Mouse (Mus musculus) limb, embryonic 10.5 days (tissue): ENCODE measurements at regions not wholly inside any gene's neighbourhood (a gene's known extent, or its start where the extent isn't known, plus 50 kb on each side); places are given as distances from the start of the nearest gene placed in this dataset.

Experiments
- DNase-seq: peaks from one replicate; pipeline ENCODE4 v3.0.0-alpha.2; 2017; ENCODE audit warnings: low spot score
- H3K27ac ChIP-seq: fragments of 300-500 bp; sonication (generic); 2 replicates; pipeline ENCODE4 v1.5.1; 2016; ENCODE audit warnings: mild to moderate bottlenecking
- H3K27me3 ChIP-seq: fragments of 300-500 bp; sonication (generic); 2 replicates; pipeline ENCODE4 v1.6.1; 2016; ENCODE audit warnings: low read depth, mild to moderate bottlenecking; ENCODE audit not compliant: poor library complexity, severe bottlenecking
- H3K36me3 ChIP-seq: fragments of 300-500 bp; sonication (generic); 2 replicates; pipeline ENCODE4 v1.6.1; 2016; ENCODE audit warnings: mild to moderate bottlenecking, moderate library complexity
- H3K4me1 ChIP-seq: fragments of 300-500 bp; sonication (generic); 2 replicates; pipeline ENCODE4 v1.6.1; 2016
- H3K4me3 ChIP-seq: fragments of 300-500 bp; sonication (generic); 2 replicates; pipeline ENCODE4 v1.5.1; 2016; ENCODE audit warnings: mild to moderate bottlenecking, moderate library complexity
- H3K9me3 ChIP-seq: fragments of 300-500 bp; sonication (generic); replicated peaks from 2 replicates; pipeline ENCODE4 v1.6.1; 2016; ENCODE audit warnings: mild to moderate bottlenecking
- WGBS: fragments of 180-500 bp; shearing (Covaris S2); methylation state at CpG from one replicate; pipeline ENCODE4 v1.1.7; 2016; 5-methylcytosine and 5-hydroxymethylcytosine counted together

DNA sequence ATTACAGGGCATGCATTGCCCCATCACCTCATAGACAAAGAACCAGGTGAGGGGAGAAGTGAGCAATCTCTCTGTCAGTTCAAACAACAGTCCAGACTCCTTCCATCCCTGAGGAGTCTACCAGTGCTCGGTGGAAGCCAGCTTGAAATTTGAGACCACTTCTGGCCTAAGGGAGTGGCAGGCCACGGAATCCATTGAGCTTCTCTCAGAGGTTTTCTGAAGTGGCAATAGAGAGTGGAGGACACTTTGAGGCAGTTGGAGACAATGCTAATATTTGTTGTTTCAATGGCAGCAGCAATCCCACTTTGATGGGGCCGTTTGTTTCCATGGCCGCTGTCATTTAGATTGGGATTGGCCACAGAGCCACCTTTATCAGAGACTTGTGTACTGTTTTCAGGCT is 352.5 kb downstream of the Cbln4 start:
- H3K9me3 ChIP-seq, result no peaks in the 10 kb centered on the region
- no peaks in the 10 kb centered on the region for H3K27me3 ChIP-seq
- H3K36me3 ChIP-seq, result no peaks in the 10 kb centered on the region
- H3K4me3 ChIP-seq, result no peak overlapping the region
- H3K4me1 ChIP-seq, result peaks cover 15% of the 10 kb centered on the region
- 27% methylated on average over 4 of the region's 4 CpGs for WGBS
- 0 out of 2 replicates have a peak overlapping the region, but pooled peaks have one; percentile 9 for H3K27ac ChIP-seq
- DNase-seq, result no peak

DNA sequence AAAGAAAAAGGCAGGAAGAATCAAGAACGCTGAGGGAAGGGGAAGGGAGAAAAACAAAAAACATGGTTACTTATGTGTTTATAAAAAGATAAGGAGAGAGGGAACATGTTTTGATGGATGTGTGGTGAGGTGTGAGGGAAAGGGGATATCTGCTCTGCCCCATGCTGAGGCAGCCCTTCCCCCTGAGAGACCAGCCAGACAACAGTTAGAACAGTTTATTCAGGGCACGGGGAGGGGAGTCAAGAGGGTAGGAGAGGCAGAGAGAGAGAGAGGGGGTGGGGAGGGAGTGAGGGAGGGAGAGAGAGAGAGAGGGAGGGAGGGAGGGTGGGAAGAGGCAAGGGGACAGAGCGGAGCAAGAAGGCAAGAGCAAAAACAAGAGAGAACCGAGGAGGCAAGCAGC is 354.2 kb downstream of the Cbln4 start:
- H3K4me1 ChIP-seq, result peaks cover 15% of the 10 kb centered on the region
- no peak for DNase-seq
- no peak overlapping the region; the same call in 1 of the 2 replicates for H3K27ac ChIP-seq
- H3K27me3 ChIP-seq, result no peaks in the 10 kb centered on the region
- no peaks in the 10 kb centered on the region for H3K9me3 ChIP-seq
- WGBS, result 38% methylated on average over 4 of the region's 4 CpGs
- H3K36me3 ChIP-seq, result no peaks in the 10 kb centered on the region
- no peak overlapping the region for H3K4me3 ChIP-seq

DNA sequence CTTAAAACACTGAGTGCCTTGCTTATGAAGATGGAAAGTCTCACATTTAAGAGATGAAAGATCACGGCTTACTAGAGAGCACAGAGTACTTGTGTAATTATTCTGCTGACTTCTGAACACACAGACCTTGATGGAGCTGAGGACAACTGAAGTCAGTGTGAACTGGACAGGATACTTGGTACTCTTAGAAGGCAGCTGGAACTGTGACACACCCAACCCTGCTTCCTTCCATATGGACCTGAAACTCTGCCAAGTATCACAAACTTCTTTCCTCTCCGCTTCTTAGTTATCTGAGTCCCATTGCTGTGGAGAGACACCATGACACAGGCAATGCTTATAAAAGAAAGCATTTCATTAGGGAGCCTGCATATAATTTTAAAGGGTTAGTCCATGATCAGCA is 365.3 kb downstream of the Cbln4 start:
- Histone ChIP-seq H3K27ac (no peak overlapping the region), H3K36me3 (no peaks in the 10 kb centered on the region), H3K4me3 (no peak overlapping the region), H3K27me3 (no peaks in the 10 kb centered on the region), H3K9me3 (no peaks in the 10 kb centered on the region), H3K4me1 (peaks cover 9% of the 10 kb centered on the region; the same call in 1 of the 2 replicates)
- 96% methylated on average over 2 of the region's 2 CpGs for WGBS
- DNase-seq, result no peak

DNA sequence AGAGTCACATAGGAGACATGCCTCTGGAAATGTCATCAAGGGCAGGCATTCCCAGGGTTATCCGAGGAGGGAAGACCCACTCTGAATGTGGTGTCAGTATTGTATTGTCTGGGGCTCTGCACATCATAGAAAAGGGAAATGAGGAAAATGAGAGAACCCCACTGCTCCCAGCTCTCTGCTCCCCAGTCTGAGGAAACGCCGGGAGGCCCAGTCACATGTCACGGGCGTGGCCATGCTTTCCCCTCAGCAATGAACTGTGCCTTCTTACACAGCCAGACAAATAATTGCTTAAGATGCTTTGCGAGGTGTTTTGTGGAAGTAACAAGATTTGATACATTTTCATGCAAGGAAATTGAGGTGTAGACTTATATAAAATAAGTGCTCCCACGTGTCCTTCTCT is 366.1 kb downstream of the Cbln4 start:
- DNase-seq, result no peak
- no peak overlapping the region for H3K27ac ChIP-seq
- no peaks in the 10 kb centered on the region for H3K27me3 ChIP-seq
- no peaks in the 10 kb centered on the region for H3K9me3 ChIP-seq
- 92% methylated on average over 7 of the region's 7 CpGs for WGBS
- no peak overlapping the region for H3K4me3 ChIP-seq
- H3K4me1 ChIP-seq, result peaks cover 5% of the 10 kb centered on the region; the same call in 1 of the 2 replicates
- no peaks in the 10 kb centered on the region for H3K36me3 ChIP-seq

DNA sequence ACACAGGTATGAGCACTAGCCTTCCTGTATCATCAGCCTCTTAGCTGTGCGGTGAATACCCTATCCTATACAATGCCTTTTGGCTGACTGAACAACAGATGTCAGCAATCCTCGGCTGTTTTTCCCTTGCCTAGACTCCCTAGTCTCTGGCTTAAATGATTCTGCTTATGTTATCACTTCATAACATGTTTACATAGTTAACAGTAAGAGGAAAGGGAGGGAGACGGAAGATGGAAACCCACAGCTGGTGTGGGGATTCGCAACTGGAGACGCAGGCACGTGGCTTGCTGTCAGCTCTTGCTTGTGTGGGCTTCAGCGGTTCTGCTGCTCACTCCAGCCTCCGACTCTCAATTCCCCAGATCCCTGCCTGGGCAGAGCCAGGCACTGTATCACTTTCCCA is 367.2 kb downstream of the Cbln4 start:
- Histone ChIP-seq H3K27ac (no peak overlapping the region), H3K9me3 (no peaks in the 10 kb centered on the region), H3K4me3 (no peak overlapping the region), H3K4me1 (peaks cover 7% of the 10 kb centered on the region; the same call in 1 of the 2 replicates), H3K27me3 (no peaks in the 10 kb centered on the region), H3K36me3 (no peaks in the 10 kb centered on the region)
- WGBS, result 79% methylated on average over 8 of the region's 8 CpGs
- no peak for DNase-seq

DNA sequence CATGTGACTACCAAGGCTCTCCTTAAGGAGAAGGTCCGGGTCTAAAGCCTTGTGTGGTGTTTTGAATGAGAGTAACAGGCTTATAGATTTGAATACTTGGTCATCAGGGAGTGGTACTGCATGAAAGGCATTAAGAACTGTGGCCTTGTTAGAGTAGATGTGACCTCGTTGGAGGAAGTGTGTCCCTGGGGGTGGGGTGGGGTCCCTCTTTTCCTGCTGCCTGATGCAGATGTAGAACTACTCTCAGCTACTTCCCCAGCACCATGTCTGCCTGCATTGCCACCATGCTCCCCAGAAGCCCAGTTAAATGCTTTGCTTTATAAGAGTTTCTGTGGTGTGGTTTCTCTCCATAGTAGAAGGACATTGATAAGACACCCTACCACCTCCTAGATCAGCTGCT is 367.9 kb downstream of the Cbln4 start:
- no peak overlapping the region for H3K27ac ChIP-seq
- 77% methylated on average over 2 of the region's 2 CpGs for WGBS
- H3K4me1 ChIP-seq, result peaks cover 7% of the 10 kb centered on the region; the same call in 1 of the 2 replicates
- no peak overlapping the region for H3K4me3 ChIP-seq
- no peaks in the 10 kb centered on the region for H3K27me3 ChIP-seq
- H3K36me3 ChIP-seq, result no peaks in the 10 kb centered on the region
- DNase-seq, result no peak
- no peaks in the 10 kb centered on the region for H3K9me3 ChIP-seq

DNA sequence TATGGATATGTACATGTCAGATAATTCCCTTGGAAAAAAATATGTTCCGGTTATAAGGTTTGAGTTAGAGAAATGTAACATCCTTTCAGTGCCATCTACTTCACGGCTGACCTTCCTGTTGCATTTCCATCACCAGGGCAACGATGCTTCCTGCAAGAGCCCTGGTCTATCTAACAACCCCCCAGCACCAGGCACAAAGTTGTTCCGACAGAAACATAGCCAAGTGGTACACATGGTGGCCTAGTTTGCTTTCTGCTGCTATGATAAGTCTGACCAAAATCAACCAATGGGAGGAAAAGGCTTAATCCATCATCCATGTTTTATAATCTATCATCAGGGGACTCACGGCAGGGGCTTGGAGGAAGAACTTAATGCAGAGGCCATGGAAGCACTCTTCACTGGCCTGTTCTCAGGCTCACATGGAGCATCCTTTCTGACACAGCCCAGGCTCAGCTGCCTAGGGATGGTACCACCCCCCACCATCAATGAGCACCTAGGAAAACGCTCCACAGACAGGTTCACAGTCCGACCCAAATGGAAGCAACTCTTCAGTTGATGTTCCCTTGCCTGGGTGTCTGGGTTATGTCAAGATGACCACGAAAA is 372.2 kb downstream of the Cbln4 start:
- WGBS, result 92% methylated on average over 8 of the region's 8 CpGs
- Histone ChIP-seq H3K9me3 (no peaks in the 10 kb centered on the region), H3K27ac (no peak overlapping the region), H3K36me3 (no peaks in the 10 kb centered on the region), H3K4me3 (no peak overlapping the region), H3K4me1 (peaks cover 26% of the 10 kb centered on the region), H3K27me3 (no peaks in the 10 kb centered on the region)
- DNase-seq, result no peak

DNA sequence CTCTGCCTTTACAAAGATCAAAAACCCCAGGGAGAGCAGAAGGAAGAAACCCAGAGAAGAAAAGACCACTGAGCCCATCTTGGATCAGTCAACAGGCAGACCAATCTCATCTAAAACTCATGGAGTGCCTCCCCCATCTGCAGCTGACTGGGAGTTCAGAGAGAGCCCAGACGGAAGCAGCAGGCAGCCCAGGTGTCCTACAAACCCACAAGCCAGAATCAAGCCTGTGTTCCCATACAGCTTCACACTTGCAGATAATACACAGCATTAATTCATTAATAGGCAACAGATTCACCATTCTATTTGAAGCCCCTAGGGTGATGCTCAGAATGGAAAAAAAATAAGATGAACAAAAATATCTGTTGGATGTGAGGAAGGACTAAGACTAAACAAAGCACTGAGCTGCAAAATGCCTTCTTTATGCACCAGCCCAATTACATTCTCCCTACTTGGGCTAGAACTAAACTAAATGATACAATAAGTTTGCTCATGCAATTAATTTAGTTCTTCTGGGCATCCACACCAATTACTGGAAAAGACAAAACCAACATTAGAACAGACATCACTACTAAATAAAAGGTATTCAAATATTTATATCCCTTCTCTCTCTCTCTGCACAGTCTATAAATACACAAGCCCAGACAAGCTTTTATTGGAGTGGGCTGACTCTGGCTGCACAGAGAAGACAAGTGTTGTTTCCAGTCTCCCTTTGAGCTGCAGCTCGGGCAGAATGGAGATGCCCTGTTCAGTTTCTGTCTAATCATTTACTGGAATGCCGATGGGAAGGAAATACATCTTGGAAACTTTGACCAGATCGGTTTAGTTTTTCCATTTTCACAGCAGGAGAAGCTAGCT is 374.2 kb downstream of the Cbln4 start:
- DNase-seq, result no peak
- Histone ChIP-seq H3K4me1 (peaks cover 26% of the 10 kb centered on the region), H3K27me3 (no peaks in the 10 kb centered on the region), H3K27ac (peak overlapping the region; percentile 53), H3K9me3 (no peaks in the 10 kb centered on the region), H3K36me3 (no peaks in the 10 kb centered on the region), H3K4me3 (no peak overlapping the region)
- WGBS, result 55% methylated on average over 4 of the region's 4 CpGs

DNA sequence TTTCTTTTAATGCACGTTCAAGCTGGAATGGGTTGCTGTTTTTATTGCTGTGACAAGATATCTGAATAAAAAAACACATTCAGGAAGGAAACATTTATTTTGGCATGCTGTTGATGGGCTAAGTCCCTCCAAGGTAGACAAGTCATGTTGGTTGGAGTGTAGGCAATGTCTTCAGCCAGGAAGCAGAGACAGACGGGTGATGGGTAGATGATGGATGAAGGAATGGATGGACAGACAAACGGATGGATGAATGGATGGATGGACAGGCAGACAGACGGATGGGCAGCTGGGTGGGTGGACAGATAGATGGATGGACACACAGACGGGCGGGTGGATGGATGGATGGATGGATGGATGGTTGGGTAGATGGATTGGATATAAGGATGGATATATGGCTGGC is 380.7 kb downstream of the Cbln4 start:
- Histone ChIP-seq H3K36me3 (no peaks in the 10 kb centered on the region), H3K4me3 (no peak overlapping the region), H3K4me1 (peaks cover 42% of the 10 kb centered on the region), H3K27ac (no peak overlapping the region; the same call in 1 of the 2 replicates), H3K27me3 (no peaks in the 10 kb centered on the region), H3K9me3 (no peaks in the 10 kb centered on the region)
- no peak for DNase-seq
- WGBS, result 84% methylated on average over 6 of the region's 6 CpGs

DNA sequence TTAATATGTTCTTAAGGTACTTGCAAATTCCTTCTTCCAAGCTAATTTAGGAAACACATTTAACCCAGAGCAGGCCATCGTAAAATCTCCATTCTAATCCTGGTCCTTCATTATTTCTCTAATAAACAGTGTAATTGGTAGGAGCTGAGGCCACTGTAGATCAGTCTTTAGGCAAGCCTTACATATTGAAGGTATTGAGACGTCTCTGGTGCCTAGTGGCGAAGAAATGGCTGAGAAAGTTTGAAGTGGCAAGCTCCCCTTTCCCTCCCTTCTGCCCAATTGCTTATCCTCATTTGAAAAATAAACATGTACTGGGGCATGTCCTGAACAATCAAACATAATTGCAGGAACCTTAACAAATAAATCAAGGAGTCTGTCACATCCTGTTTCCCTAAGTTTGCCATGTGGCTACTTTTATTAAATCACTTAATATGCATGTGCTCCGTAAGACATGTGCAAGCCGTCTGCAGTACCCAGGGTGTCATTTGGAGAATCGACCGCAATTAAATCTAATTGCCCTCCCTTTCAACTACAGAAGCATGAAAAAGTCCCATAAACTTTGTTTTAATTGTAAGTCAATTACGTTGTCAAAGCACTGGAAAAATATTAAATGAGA is 381.3 kb downstream of the Cbln4 start:
- DNase-seq, result no peak
- Histone ChIP-seq H3K4me3 (no peak overlapping the region), H3K9me3 (no peaks in the 10 kb centered on the region), H3K27me3 (no peaks in the 10 kb centered on the region), H3K4me1 (peaks cover 45% of the 10 kb centered on the region), H3K27ac (0 out of 2 replicates have a peak overlapping the region, but pooled peaks have one; percentile 78), H3K36me3 (no peaks in the 10 kb centered on the region)
- WGBS, result 41% methylated on average over 8 of the region's 8 CpGs

DNA sequence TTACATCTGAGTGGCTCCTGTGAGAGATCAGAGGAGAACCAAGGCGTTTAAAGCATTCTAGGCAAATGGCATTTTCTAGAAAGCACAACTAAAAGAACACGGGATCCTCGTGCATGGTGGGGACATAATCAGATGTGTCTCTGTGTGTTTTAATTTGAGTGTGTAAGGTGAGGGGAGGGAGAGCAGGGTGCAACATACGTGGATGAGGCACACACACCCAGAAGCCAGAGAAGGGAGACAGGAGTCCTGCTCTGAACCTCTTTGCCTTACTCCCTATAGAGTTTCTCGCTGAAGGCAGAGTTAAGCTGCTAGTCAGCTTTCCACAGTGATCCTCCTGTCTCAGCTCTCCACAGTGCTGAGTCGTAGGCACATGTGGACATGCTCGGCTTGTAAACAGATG is 386.1 kb downstream of the Cbln4 start:
- peak overlapping the region; percentile 56 for H3K27ac ChIP-seq
- 55% methylated on average over 7 of the region's 7 CpGs for WGBS
- peaks cover 44% of the 10 kb centered on the region for H3K4me1 ChIP-seq
- no peaks in the 10 kb centered on the region for H3K9me3 ChIP-seq
- H3K36me3 ChIP-seq, result no peaks in the 10 kb centered on the region
- no peaks in the 10 kb centered on the region for H3K27me3 ChIP-seq
- no peak overlapping the region for H3K4me3 ChIP-seq
- no peak for DNase-seq

DNA sequence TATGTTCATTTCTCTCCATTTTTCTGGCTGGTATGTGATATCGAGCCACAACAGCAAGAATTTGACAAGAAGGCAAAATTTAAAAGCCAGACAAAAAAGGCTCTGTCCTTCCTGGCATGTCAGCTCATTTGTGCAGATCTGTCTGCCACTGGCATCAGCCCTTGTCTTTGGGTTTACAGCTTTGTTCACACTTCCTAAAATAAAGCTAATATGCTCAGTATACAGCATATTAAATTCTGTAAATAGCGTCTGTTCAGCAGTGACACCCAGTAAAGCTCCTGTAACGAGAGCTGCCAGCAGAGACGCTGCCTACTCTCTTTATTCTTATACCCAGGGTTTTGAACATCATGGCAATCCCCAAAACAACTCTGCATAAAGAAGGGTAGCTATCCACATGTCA is 401.5 kb downstream of the Cbln4 start:
- Histone ChIP-seq H3K4me1 (peaks cover 48% of the 10 kb centered on the region), H3K36me3 (no peaks in the 10 kb centered on the region), H3K27ac (0 out of 2 replicates have a peak overlapping the region, but pooled peaks have one; percentile 46), H3K4me3 (no peak overlapping the region), H3K9me3 (no peaks in the 10 kb centered on the region), H3K27me3 (no peaks in the 10 kb centered on the region)
- no peak for DNase-seq
- 86% methylated on average over 4 of the region's 4 CpGs for WGBS

DNA sequence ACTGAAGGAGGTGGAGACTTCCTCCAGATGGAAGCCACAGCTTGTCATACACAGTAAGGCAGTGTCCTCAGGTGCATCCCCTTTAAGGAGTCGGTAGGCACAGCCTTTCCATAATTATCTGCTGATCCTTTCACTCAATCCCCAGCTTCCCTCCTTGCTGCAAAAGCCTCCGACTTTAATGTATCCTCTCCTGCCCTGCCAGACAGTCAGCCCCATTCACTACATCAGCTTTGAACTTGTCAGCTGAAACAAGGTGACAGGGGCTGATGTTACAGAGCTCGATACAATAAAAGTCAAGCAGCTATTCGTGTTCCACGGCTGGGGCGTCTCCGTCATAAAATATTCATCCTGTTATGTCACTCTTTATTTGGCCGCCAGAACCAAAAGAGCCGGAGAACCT is 402.8 kb downstream of the Cbln4 start:
- H3K4me3 ChIP-seq, result no peak overlapping the region
- peak overlapping the region; percentile 51; the same call in 1 of the 2 replicates for H3K27ac ChIP-seq
- no peaks in the 10 kb centered on the region for H3K27me3 ChIP-seq
- no peak for DNase-seq
- WGBS, result 82% methylated on average over 9 of the region's 9 CpGs
- peaks cover 49% of the 10 kb centered on the region for H3K4me1 ChIP-seq
- no peaks in the 10 kb centered on the region for H3K9me3 ChIP-seq
- no peaks in the 10 kb centered on the region for H3K36me3 ChIP-seq
